Mouse (Mus musculus): ENCODE results near the gene Idh3a.

- TF ChIP-seq POLR2A (IDR thresholded peaks at IDR 0.05; ENCODE audit: extremely low read depth, insufficient read depth, low read length) (no peak), CTCF (IDR thresholded peaks at IDR 0.05; ENCODE audit: extremely low read depth, insufficient read depth, low read length) (no peak)
Observed at GRCm38 (mm10) chr9:54544954-54545315, 41.2 kb upstream of the Idh3a start.

Measured in cortical plate, adult 2 months (tissue).